Mouse (Mus musculus): ENCODE data around the gene Fam57b. TPM values are rescaled to one million over a fixed set of nuclear protein-coding genes. Genes with fewer than 3 reads are reported as not detected.
A peak's percentile ranks its signal among the peaks of the same experiment; 100 is the strongest.
"Not testable (repeated sequence)": the region's sequence is repeated elsewhere in the genome, so short reads cannot be mapped to it uniquely, and the experiment has no call there.

Gene Fam57b
- total RNA-seq, 2 experiments from 2014 or later, result 8.9 to 10.4 TPM

DNA sequence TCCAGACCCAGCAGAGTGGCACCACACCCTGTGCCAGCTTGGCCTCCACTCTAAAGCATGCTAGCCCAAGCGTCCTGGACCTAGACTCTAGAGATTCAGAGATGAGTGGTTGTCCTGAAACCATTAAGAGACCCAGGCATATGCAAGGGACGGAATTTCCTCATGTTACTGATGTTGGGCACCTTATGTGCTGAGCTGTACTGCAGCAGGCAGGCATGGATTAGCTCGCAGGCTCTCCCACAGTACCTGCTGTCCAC is 21.6 kb upstream of the Fam57b start:
- intact Hi-C loops (cut with DNase I), result loop anchor here (2.0 kb wide), 1 partner anchor 13 kb away; no protein-coding TSS in a partner anchor
- DNase-seq (ENCODE audit: low spot score), result no peak

DNA sequence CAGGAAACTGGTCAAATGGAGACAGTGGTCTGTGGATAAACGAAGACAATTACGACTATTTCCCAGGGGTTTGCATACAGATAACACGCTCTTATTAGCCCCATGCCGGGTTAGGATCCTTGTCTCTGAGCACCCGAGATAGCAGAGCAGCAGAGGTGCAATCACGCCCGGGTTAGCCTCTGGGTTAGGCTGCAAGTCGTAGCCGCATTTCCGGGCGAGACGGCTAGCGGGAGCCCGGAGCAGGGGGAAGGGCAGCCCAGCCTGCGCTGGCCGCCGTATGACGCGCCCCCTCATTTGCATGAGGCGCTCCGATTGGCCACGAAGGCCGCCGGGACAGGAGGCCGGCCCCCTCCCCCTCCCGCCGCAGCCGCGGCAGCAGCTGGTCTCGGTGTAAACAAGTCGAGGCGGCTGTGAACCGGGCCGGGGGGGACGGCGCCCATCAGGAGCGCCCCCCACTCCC is 20.8 kb upstream of the Fam57b start, which contains the start of gene Ypel3:
Gene Ypel3, plus strand, starts transcription at position 358 of the 460 bp plus-strand sequence.
- intact Hi-C loops (cut with DNase I), result loop anchor here (2.0 kb wide), 1 partner anchor 14 kb away; no protein-coding TSS in a partner anchor
- peak; percentile 95 for DNase-seq (ENCODE audit: low spot score)

DNA sequence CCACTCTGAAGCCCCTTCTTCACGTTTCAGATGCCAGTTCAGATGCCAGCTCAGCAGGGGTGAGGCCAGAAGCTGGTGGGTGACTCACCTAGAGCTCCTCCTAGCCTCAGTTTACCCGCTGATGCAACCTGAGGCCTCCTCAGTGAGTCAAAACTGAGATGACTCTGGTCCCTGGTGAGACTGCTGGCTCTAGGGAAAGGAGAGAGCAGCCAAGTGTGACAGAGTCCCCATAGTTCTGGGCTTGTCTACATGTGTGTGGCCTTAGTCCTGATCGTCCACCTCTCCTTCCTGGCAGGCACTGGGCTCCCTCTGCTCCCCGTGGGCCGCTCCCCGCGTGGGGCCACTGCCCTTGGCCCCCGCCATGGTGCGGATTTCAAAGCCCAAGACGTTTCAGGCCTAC is 20.0 kb upstream of the Fam57b start:
- intact Hi-C loops (cut with DNase I), result loop anchor here (2.0 kb wide), 1 partner anchor 15 kb away; no protein-coding TSS in a partner anchor
- no peak for DNase-seq (ENCODE audit: low spot score)

DNA sequence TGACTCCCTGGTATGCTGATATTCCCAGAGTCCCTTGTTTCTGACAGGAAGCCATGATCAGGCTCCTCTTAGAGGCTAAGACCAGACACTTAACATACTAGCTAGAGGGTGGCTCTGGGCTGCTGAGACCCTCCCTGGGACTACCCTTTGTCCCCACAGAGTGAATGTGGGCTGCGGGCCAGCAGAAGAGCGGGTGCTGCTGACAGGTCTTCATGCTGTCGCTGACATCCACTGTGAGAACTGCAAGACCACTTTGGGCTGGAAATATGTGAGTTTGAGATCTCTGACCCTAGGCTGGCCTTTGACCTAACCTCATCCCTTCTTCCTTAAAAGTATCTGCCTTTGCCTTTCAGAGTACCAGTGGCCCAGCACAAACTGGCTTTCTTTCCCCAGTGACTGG is 19.3 kb upstream of the Fam57b start:
- intact Hi-C loops (cut with DNase I), result no loop called here

DNA sequence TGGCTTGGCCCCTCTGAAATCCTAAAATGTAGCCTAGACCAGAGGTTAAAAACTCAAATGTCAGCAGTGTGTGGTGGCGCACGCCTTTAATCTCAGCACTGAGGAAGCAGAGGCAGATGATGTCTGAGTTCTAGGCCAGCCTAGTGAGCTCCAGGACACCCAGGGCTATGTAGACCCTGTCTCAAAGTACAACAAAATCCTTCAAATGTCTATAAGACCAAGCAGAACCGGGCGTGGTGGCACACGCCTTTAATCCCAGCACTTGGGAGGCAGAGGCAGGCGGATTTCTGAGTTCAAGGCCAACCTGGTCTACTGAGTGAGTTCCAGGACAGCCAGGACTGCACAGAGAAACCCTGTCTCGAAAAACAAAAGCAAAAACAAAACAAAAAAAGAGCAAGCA is 18.4 kb upstream of the Fam57b start:
- intact Hi-C loops (cut with DNase I); DNase-seq (ENCODE audit: low spot score): not testable (repeated sequence)

More for the DNA sequence above, 19.3 kb upstream of the Fam57b start:
- no peak for DNase-seq (ENCODE audit: low spot score)

DNA sequence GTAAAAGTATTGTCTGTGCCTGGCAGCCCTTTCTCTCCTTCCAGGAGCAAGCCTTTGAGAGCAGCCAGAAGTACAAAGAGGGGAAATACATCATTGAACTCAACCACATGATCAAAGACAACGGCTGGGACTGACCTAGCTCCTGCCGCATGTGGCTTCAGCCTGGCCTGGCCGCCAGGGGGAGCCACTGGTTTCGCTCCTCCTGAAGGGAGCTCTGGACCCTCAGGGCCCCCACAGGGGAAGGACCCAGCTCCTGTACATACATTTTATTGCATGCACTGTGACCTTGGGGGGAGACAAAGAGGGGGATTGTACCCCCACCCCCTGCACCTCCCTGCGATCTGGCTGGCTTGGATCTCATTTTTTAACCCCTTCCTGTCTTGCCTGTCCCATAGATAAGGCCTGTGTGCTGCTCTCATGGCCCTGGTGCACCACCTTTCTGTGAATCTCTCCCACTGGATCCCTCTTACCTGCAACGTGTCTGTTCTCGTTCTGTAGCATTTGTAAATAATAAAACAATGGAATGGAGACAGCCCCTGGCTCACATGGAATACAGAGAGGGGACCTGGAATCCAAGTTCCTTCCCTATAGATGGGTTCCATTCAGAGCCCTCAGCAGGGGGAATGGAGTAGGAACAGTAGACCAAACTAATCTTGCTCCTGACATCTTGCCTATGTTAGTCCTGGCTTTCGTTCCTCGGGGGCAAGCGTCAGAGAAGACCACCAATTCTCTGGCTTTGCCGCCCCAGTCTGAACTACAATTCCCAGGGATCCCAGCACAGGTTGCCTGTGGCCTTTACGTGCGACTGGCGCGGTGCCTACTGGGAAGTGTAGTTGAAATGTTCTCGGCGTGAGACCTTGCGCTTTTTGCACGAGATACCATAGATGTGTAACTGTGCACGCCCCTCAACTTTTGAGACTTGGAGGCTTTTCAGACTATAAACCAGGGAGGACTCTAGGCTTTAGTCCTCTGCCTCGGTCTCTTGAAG is 17.2 kb upstream of the Fam57b start:
- intact Hi-C loops (cut with DNase I), result no loop called here
- peak; percentile 69 for DNase-seq (ENCODE audit: low spot score)

DNA sequence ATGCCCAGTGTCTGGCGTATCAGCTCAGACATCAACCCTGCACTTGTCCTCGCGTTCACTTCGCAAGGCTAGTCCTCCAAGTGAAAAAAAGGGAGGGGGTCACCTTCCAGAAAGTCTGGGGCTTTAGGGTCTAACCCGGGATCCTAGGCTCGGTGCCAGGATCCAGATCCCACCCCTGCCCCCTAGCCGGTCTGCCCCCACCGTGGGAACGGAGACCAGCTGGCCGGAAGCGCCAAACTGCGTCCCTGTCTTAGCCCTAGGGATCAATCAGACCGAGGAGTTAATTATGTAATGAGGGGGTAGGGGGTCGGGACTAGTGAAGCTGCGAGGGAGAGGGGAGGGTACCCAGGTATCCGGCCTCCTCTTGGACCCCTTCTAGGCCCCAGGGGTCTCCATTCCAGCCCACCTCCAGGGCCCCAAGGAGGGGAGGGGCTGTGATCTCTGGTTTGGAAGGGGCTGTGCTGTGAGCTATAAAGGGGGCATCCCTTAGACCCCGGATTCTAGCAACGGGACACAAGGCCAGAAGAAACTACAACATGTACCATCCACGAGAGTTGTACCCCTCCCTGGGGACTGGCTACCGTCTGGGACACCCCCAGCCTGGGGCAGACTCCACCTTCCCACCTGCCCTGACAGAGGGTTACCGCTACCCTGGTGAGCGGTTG is 16.4 kb upstream of the Fam57b start, which contains the start of gene Tbx6:
Gene Tbx6, plus strand, starts transcription at position 513 of the 665 bp plus-strand sequence.
- no peak for DNase-seq (ENCODE audit: low spot score)
- intact Hi-C loops (cut with DNase I), result no loop called here

DNA sequence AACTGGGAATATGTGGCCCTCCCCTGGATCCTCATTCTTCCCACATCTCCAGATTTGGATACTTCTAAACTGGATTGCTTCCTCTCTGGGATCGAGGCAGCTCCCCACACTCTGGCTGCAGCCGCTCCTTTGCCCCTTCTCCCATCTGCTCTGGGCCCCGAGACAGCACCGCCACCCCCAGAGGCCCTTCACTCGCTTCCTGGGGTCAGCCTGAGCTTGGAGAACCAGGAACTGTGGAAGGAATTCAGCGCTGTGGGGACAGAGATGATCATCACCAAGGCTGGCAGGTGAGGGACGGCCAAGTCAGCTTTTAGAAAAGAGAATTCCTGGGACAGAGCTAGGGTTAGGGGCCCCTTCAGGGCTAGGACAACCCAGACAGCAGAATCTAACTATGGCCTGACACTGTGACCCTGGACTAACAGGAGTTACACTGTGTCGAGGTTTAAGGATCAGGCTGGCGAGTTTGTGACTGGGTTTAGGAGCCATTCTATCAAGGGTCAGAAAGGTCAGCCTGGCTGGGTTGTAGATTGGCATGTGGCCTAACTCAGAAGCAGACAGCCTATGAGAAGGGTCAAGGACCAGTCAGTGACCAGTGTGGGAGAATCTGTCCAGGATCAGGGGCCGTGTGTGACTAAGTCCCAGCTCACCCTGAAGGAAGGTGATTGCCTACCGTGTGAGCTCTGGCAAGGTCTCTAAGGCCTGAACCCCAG is 15.7 kb upstream of the Fam57b start:
- DNase-seq (ENCODE audit: low spot score), result no peak
- intact Hi-C loops (cut with DNase I), result no loop called here

DNA sequence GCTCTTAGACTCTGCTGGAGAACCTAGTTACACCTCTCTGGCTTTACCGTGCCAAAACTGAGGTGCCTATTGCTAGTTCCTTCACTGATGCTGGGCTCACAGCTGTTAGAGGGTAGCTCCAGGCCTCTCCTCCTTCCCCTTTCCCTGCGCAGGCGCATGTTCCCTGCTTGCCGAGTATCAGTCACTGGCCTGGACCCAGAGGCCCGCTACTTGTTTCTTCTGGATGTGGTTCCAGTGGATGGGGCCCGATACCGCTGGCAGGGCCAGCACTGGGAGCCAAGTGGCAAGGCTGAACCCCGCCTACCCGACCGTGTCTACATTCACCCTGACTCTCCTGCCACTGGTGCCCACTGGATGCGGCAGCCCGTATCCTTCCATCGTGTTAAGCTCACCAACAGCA is 14.8 kb upstream of the Fam57b start:
- no peak for DNase-seq (ENCODE audit: low spot score)
- intact Hi-C loops (cut with DNase I), result no loop called here

DNA sequence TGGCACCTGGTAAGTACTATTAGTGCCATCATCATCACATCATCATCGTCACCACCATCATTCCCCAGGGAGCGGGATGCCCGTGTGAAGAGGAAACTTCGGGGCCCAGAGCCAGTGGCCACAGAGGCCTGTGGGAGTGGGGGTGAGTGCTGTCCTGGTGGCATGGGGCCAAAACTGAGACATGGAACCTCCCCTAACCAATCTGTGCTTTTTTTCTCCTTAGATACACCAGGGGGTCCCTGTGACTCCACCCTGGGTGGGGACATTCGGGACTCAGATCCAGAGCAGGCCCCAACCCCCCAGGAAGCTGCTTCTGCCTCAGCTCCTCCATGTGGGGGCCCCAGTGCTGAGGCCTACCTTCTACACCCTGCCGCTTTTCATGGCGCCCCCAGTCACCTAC is 13.0 kb upstream of the Fam57b start:
- DNase-seq (ENCODE audit: low spot score), result no peak
- intact Hi-C loops (cut with DNase I), result no loop called here

DNA sequence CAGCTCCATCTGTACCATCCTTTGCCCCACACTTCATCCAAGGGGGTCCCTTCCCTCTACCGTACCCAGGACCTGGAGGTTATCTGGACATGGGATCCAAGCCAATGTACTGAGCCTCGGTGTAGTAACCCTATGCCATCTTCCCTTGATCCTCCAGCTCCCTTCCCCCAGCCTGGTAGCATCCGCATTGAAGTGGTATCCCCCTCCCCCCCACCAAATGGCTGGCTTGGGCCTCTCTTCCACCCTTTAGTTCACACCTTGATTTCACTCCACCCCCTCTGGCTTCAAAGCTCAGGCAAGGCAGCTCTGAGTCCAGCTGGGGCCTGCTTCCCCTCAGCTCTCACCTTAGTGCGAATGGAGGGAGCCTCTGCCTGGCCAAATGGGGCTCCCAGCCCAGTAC is 12.4 kb upstream of the Fam57b start:
- intact Hi-C loops (cut with DNase I), result no loop called here
- no peak for DNase-seq (ENCODE audit: low spot score)

DNA sequence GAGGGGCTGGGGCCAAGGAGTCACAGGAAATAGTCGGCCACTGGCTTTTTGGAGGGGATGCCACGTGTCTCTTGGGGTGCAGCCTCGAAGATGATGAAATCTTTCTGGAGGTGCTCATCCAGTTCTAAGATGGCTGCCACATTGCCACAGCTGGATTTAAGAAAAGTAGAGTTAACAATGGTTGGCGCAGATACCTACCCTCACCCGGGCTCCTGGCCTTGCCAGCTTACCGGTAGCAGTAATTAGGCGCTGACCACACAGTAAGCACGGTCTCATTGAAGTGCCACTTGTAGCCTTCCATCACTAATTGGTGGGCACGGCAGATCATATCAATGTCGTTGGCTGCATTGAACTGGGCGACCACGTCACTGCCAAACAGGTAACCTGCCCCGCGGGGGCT is 11.3 kb upstream of the Fam57b start:
- DNase-seq (ENCODE audit: low spot score), result no peak
- intact Hi-C loops (cut with DNase I), result no loop called here

DNA sequence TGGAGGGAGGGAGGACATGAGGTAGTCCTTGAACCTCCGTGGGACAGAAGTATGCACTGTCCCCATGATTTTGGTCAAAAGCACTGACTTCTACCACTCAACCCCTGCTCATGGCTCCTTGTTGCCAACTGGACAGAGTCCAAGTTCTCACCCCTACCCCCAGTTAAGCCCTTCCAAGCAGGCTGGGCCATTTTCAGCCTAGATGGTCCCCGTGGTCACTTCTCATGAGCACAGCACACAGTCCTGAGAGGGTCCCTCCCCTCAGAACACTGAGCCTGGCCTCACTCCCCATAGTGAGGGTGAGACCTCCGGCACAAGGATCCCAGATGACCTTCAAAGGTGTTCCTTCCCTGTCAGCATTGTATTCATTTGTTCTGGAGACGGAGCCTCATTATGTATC is 8.3 kb upstream of the Fam57b start:
- DNase-seq (ENCODE audit: low spot score), result no peak
- intact Hi-C loops (cut with DNase I), result no loop called here

DNA sequence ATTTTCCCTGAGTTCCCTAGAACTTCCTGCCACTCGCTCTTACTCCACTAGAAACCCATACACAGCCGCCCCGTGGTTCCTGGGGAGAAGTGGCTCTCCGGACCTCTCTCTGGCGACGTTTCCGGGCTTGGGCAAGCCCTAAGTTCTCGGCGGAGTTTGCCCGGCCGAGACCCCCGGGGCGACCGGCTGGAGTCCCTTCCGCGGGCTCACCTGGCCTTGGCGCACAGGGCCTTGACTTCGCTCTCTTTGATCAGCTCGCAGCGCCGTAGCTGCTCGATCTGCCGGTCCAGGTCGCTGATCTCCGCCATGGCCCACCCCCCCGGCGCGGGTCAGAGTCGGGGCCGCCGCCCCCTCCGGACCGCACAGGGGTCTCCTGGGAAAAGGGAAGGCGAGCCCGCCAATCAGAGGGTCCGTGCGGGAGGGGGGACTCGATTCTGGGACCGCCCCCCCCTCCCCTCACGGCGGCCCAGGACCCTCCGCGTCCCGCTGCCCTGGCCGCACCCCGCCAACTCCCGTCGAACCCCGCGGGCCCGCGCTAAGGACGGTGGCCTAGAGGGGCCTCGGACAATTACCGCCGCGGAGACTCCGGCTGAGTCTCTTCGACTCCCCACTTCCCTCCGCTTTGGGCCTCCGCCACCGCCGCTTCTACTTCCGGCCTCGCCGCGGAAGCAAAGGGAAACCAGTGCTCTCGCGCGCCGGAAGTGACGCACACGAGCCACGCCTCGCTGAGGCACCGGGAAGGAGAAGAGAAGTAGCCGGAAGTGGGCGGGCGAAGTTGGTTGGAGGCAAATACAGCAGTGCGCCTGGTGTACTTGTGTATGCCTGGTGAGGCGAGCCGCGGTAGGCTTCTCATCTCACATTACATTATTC is 5.4 kb upstream of the Fam57b start, which contains the start of gene Ppp4c:
Gene Ppp4c, minus strand, starts transcription at position 646 of the 870 bp plus-strand sequence.
- intact Hi-C loops (cut with DNase I), result no loop called here
- DNase-seq (ENCODE audit: low spot score), result peak; percentile 93

DNA sequence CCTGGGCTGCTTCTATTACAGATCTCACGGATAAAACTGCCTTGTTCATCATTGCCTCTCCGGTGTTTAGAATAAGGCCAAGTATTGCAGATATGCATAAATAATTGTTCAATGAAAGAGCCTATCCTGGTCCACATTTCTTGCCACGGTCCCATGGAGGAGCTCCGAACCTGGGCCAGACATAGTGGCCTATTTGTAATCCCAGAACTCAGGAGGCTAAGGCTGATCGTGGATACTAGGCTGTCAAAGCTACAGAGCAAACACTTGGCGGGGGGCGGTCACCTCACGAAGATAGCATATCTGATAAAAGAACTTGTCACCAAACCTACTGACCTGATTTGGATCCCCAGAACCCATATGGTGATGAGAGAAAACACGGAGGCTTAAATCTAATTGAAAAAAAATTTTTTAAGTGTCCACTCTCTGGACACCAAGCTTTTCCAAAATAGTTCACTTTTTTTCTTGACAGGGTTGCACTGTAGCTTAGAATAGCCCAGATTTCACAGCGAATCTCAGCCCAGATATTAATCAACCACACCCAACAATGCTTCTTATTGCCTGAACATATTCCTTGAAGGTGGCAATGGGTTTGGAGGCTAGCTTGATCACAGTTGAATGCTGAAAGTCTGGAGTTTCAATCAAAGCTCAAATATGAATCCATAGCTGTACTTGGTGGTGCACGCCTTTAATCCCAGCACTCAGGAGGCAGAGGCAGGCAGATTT is 4.6 kb upstream of the Fam57b start:
- intact Hi-C loops (cut with DNase I), result no loop called here
- DNase-seq (ENCODE audit: low spot score), result no peak

DNA sequence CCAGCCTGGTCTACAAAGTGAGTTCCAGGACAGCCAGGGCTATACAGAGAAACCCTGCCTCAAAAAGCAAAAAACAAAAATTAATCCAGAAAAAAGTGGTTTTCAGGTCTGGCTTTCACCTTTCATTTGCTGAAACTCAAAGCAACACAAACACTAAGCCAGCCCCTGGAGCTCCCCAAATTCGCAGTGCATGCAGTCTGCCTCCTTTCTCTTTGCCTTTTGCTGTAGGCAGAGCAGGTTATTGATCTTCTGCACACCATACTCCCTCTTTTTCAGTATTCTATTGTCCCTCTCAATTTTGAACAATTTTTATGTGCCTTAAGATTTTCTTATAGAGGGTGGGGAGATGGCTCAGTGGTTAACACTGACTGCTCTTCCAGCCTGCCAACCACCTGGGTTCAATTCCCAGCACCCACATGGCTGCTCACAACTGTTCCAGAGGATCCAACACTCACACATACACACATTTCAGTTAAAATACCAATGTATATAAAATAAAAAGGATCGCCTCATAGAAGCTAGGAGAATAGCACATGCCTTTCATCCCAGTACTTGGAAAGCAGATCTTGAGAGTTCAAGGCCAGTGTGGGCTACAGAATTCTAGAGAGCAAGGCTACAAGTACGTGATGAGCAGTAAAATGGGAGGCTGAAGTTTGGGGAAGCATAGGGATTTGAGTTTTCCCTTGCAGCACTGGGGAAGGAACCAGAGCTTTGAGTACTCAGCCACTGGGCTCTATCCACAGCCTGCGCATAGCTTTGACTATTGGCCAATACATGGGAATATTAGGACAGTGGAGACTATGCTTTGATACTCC is 3.8 kb upstream of the Fam57b start:
- intact Hi-C loops (cut with DNase I), result no loop called here

DNA sequence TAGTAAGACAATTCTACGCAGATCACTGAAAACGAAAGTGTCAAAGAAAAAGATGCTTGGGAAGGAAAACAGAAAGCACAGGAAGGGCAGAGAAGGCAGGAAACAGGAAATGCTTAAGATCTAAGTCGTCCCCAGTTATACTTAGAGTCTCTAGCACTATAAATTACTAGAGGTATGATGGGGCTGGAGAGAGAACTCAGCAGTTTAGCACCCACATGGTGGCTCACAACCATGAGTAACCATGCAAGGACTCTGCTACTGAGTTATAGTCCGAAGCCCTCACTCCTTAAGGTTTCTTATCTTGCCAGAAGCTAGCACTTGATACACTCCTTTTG is 3.2 kb upstream of the Fam57b start:
- no peak for DNase-seq (ENCODE audit: low spot score)
- intact Hi-C loops (cut with DNase I), result no loop called here

More for the DNA sequence above, 3.8 kb upstream of the Fam57b start:
- DNase-seq (ENCODE audit: low spot score), result no peak

Measured in heart, postnatal 25 days (tissue).